Mouse (Mus musculus) megakaryocyte, adult 5-6 weeks (primary cell): ENCODE measurements around the gene Faap20. TPM values are rescaled to one million over a fixed set of nuclear protein-coding genes. Genes with fewer than 3 reads are reported as not detected.

Experiments
- total RNA-seq, 2 experiments: library from RNA; stranded (forward) in 1 of 2; stranded (reverse) in 1 of 2; fragments of 153-499, 151-499 nt in 1 of 2; fragments of 221-1000, 200-1000 nt in 1 of 2; gene quantifications; 2 replicates each; pipeline versions ENCODE4 v1.2.3 to v1.2.4; 2015 to 2017

Faap20 gene
- total RNA-seq, 2 experiments from 2014 or later = 11.7 to 32.6 TPM

Other genes starting within 250 kb of the Faap20 start
- not detected in 2 replicates for gene Plch2, start 193.0 kb upstream of the Faap20 start, total RNA-seq (2015)
- gene Plch2, start 193.0 kb upstream of the Faap20 start, total RNA-seq (2017) = not detected in 2 replicates
- 3.7 and 4.3 TPM in 2 replicates for gene Pex10, start 182.8 kb upstream of the Faap20 start, total RNA-seq (2015)
- 3.3 and 5.7 TPM in 2 replicates for gene Pex10, start 182.8 kb upstream of the Faap20 start, total RNA-seq (2017)
- 133 and 141 TPM in 2 replicates for gene Rer1, start 163.4 kb upstream of the Faap20 start, total RNA-seq (2015)
- gene Rer1, start 163.4 kb upstream of the Faap20 start, total RNA-seq (2017) = 116 and 130 TPM in 2 replicates
- 0.71 TPM in 1 of 2 replicates, not detected in the other for gene Morn1, start 163.2 kb upstream of the Faap20 start, total RNA-seq (2015)
- gene Morn1, start 163.2 kb upstream of the Faap20 start, total RNA-seq (2017) = 0.95 and 1.1 TPM in 2 replicates
- 41.5 and 42.9 TPM in 2 replicates for gene Ski, start 27.2 kb upstream of the Faap20 start, total RNA-seq (2015)
- gene Ski, start 27.2 kb upstream of the Faap20 start, total RNA-seq (2017) = 12.4 and 13.3 TPM in 2 replicates
- 0.07 TPM in 1 of 2 replicates, not detected in the other for gene Prkcz, start 111.6 kb downstream of the Faap20 start, total RNA-seq (2015)
- 0.12 and 0.18 TPM in 2 replicates for gene Prkcz, start 111.6 kb downstream of the Faap20 start, total RNA-seq (2017)
- gene Gabrd, start 148.3 kb downstream of the Faap20 start, total RNA-seq (2015) = 0.25 TPM in 1 of 2 replicates, not detected in the other
- 0.11 TPM in 1 of 2 replicates, not detected in the other for gene Gabrd, start 148.3 kb downstream of the Faap20 start, total RNA-seq (2017)
- gene Cfap74, start 159.4 kb downstream of the Faap20 start, total RNA-seq (2015) = 0.25 TPM in 1 of 2 replicates, not detected in the other
- 0.04 and 0.07 TPM in 2 replicates for gene Cfap74, start 159.4 kb downstream of the Faap20 start, total RNA-seq (2017)
- gene Tmem52, start 219.3 kb downstream of the Faap20 start, total RNA-seq (2015) = not detected in 2 replicates
- gene Tmem52, start 219.3 kb downstream of the Faap20 start, total RNA-seq (2017) = not detected in 2 replicates
- 244 and 278 TPM in 2 replicates for gene Gnb1, start 241.6 kb downstream of the Faap20 start, total RNA-seq (2015)
- gene Gnb1, start 241.6 kb downstream of the Faap20 start, total RNA-seq (2017) = 158 and 180 TPM in 2 replicates